Mouse (Mus musculus) adrenal gland (tissue): Measurements from ENCODE around the gene Hdac10.

Experiments
- intact Hi-C: fragments of 180-260 bp; cut with DNase I; formaldehyde crosslinking; loops from one replicate; pipeline ENCODE4 v1.15.1; 2025
- long read RNA-seq, 2 experiments: library from polyadenylated mRNA; unstranded; transcript quantifications; one replicate each; pipeline ENCODE4 v2.0.0; 2020; ENCODE audit warnings: borderline replicate concordance in 1 of 2; ENCODE audit not compliant: insufficient replicate concordance in 1 of 2

Hdac10 gene
- long read RNA-seq, experiment 1, partial matches to known transcripts, result 2 of 6 reads
- long read RNA-seq, experiment 1, other reads (novel, unspliced or antisense), result 4 of 6 reads
- long read RNA-seq, experiment 2, partial matches to known transcripts, result 1 of 7 reads
- long read RNA-seq, experiment 2, other reads (novel, unspliced or antisense), result 4 of 7 reads

- intact Hi-C loops, result no loop called here
These were observed at the start of gene Hdac10 for GRCm38 (mm10) chr15:89128382-89129350. Gene Hdac10 (minus strand): TSS chr15:89128700.

DNA sequence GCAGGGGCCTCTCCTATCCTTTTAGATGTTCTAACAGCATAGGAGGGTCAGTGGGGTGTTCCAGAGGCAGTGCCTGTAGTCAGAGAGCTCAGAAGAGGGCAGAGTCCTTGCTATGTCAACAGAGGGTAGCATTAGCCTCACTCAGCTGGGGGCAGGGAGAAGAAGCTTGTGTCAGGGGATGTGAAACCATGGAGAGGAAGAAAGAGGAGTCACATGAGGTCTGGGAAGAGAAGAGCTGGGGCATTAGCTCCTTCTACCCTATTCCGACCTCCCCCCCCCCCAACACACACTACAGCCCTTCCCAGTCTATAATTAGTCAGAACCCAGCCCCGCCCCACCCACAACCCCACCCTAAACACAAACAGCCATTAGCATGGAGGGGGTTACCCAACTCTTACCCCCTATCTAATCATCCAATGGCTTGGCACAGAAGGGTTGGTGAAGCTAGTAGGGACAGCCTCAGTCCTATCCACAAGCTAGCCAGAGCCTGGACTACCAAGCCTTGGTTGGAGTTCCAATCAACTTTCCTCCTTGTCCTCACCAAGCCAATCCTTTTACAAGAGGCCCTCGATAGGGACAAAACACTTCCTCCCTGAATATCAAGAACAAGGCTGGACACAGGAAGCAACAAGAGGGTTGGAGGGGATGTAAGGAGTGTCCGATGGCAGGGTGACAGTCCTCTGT, 49.2 kb upstream of the Hdac10 start:
- intact Hi-C loops, result no loop called here

DNA sequence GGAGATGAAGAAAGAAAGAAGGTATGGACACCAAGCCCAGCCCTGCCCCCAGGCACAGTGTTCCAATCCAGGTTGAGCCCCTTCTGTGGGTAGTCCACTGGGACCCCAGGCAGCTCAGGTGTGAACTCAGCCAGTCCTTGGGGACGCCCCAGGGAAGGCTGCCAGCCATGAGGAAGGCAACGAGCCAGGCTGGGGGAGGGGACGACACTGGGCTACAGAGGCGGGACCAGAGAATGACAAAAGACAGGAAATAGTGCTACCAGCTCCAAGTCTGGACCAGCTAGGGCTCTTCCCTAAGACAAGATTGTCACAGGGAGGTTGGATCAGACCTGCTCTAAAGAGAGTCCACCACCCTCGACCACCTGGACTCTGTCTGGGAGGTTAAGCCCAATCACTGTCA, 48.6 kb upstream of the Hdac10 start:
- intact Hi-C loops, result no loop called here

DNA sequence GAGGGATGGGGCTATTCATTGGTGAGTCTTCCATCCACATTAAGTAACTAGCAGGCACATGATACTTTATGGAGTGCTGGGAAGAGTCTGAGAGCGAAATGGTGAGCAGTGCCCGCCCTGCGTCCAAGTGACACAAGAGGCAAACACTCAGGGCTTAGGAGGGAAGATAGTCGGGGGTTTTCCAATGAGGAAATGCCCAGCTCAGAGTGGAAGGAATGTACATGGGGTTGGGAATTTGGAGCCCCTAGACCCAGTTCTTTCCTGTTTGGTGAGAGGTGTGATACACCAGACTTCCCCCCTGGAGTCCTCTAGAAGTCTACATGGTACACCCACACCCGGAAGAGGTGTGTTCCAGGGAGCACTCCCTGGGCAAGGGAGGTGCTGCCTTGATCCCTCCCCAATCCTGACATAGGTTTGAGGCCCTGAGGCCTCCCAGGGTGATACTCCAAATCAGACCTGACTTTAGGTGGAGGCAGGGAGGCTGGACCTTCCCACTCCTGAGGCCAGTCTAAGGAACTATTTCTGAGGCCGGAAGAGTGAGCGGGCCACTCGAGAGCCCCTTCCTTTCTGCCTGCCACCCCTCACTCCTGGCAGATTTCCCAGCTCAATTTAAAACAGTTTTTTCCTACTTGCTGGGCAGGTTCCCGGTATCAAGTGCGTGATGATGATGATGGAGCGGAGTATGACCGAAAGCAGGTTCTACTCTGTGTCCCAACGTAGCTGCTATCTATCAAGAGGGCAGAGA, 47.1 kb upstream of the Hdac10 start:
- intact Hi-C loops, result no loop called here

GRCm38 (mm10) chr15:89174889-89175339, 46.4 kb upstream of the Hdac10 start:
- intact Hi-C loops, result no loop called here

- intact Hi-C loops, result no loop called here
These were observed 45.4 kb upstream of the Hdac10 start for GRCm38 (mm10) chr15:89173906-89174214.

GRCm38 (mm10) chr15:89173024-89173905, 44.8 kb upstream of the Hdac10 start:
- intact Hi-C loops, result no loop called here

- intact Hi-C loops, result no loop called here
These were observed 43.9 kb upstream of the Hdac10 start for GRCm38 (mm10) chr15:89172276-89172935.

- intact Hi-C loops, result no loop called here
These were observed 43.1 kb upstream of the Hdac10 start for GRCm38 (mm10) chr15:89171526-89172051.

- intact Hi-C loops, result no loop called here
These were observed 41.6 kb upstream of the Hdac10 start for GRCm38 (mm10) chr15:89170102-89170501.

DNA sequence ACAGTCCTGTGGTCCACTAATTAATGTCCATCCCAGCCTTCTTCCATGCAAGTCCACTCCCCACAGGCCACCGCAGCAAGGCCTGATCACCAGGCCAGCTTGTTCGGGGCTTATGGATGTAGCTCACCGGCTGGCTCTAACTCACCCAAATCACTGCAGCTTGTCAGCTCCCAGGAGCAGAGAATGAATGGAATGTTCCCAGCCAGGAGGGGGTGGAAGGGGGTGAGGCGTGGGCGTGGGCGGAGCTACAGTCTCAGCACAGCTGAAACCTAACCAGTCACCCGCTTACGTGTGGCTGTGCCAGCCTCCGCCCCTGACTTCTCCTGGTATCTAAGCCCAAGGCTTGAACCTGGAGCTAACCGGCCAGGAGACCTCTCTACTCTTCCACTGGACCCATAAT, 40.9 kb upstream of the Hdac10 start:
- intact Hi-C loops, result no loop called here

DNA sequence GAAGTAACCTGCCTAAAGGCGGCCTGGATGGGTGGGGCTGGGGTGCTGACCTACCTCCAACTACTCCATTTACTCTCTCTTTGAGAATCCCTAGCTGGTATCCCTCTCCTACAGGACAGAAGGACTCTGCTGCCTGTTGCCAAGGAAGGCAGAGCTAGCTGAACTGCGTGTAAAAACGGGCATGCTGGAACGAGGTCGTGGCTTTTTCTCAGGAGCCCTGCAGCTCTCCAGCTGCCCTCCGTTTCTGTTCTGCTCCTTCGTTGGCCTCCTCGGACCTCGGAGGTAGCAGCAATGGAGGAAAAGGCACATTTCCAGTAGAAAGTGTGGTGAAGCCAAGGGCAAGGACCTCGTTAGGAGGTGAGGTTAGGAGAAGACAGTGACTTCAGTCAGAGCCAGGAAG, 40.4 kb upstream of the Hdac10 start:
- intact Hi-C loops, result no loop called here

- intact Hi-C loops, result no loop called here
These were observed 37.0 kb upstream of the Hdac10 start for GRCm38 (mm10) chr15:89165478-89165877.

GRCm38 (mm10) chr15:89161397-89161796, 32.9 kb upstream of the Hdac10 start:
- intact Hi-C loops, result loop anchor here (5.0 kb wide), 1 partner anchor 46 kb away; no protein-coding TSS in a partner anchor

- intact Hi-C loops, result no loop called here
These were observed 30.0 kb upstream of the Hdac10 start for GRCm38 (mm10) chr15:89158516-89158915.

DNA sequence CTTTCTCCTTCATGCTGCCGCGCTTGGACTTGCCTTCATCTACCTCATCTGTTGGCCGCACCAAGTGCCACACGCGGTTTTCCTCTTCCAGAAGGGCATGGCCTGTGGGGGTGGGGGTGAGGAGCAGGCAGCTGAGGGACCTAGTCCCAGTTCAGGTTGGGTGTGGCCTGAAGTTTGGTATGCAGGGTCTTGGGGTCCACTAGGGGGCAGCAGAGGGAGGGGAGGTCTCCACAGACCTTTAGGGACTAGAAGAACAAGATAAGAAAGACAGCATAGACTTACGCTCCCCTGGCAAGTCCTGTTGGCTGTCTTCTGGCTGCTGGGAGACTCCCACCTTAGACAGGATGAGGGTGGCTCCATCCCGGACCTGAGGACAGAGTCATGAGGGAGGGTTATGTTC, 29.5 kb upstream of the Hdac10 start:
- intact Hi-C loops, result no loop called here

- intact Hi-C loops, result no loop called here
These were observed 23.8 kb upstream of the Hdac10 start for GRCm38 (mm10) chr15:89152312-89152711.

DNA sequence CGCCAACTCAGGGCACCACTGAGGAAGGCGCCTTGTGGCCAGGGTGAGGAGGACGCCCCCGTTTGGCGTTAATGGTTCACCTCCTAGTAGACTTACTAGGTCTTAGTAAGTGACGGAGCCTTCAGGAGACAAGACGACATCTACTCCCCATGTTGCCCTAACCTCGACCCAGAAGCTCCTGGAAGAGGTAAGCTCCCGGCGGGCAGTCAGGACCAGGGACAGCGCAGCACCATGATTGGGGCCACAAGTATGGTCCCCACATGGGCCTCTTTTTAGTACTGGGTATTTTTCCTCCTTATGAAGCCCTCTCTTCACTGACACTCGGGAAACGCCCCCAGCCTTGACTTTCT, 21.5 kb upstream of the Hdac10 start:
- intact Hi-C loops, result no loop called here

DNA sequence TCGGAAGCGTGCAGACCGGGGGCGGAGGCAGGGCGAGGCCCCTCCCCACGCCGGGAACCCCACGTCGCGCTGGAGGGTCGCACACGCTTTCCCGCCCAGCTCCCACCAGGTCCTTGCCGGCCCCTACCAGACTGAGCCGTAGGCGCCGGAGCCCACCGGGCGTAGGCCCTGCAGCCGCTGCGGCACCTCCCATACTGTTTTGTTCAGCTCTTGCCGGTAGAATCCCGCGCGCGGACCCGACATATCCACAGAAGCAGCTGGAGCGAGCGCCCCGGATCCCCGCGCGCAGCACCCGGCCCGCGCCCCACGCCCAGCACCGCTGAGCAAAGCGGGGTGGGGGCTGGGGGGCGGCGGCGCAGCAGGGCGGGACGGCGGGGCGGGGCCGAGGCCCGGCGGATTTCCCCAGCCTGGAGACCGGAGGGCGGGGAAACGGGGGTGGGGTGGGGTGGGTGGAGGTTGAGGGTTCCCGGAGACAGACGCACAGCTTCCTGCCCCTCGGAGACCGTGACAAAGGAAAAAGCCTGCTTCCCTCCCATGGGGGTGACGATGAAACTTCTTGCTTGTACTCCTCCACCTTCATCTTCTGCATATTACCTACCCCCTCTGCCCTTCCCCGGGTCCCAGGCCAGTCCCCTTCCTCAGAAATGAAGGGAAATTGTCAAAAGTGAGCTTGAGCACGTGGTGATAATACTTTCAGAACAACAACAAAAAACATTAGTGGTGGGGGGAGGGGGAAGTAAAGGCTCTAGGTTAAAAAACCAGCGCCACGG, 21.0 kb upstream of the Hdac10 start, which contains the start of gene Mapk11:
TSS of gene Mapk11 (minus strand) at position 358 of the 770 bp plus-strand sequence.
- intact Hi-C loops, result no loop called here
